Mouse (Mus musculus): ENCODE measurements at regions not wholly inside any gene's neighbourhood (a gene's known extent, or its start where the extent isn't known, plus 50 kb on each side); places are given as distances from the start of the nearest gene placed in this dataset.

DNA sequence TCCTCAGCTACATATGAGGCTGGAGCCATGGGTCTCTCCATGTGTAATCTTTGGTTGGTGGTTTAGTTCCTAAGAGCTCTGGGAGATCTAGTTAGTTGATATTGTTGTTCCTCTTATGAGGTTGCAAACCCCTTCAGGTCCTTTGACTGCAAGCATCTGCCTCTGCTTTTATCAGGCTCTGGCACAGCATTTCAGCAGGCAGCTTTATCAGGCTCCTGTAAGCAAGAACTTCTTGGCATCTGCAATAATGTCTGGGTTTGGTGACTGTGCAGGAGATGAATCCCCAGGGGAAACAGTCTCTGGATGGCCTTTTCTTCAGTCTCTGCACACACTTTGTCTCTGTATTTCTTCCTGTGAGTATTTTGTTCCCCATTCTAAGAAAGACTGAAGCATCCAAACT lies 1175.7 kb downstream of the Tbl1xr1 start:
- TF ChIP-seq CTCF (conservative IDR thresholded peaks at IDR 0.05; ENCODE audit: low read length) (no peak), NANOG (IDR thresholded peaks at IDR 0.05; ENCODE audit: borderline replicate concordance, low read length) (no peak), POU5F1 (IDR thresholded peaks at IDR 0.05; ENCODE audit: borderline replicate concordance, low read length) (no peak)

Measured in E14TG2a.4 (cell line).